Mouse (Mus musculus): ENCODE data around the gene Usp34. TPM values are rescaled to one million over a fixed set of nuclear protein-coding genes. Genes with fewer than 3 reads are reported as not detected.
"Not testable (repeated sequence)": the region's sequence is repeated elsewhere in the genome, so short reads cannot be mapped to it uniquely, and the experiment has no call there.

Usp34 gene
- polyA plus RNA-seq (2015; fragmentation: Nextera tagmentation; extraction: Ambion mirVana): 21.0 and 24.9 TPM in 2 replicates

GRCm38 (mm10) chr11:23306764-23307565, at the start of gene Usp34:
Gene Usp34, plus strand, starts transcription at chr11:23306895.
- Histone ChIP-seq H3K27ac (peak within 1 kb of the TSS; percentile 99), H3K4me2 (peak within 1 kb of the TSS; percentile 63), H3K27me3 (no peaks in the 10 kb centered on the region), H3K4me3 (peak within 1 kb of the TSS; percentile 93), H3K9ac (peak within 1 kb of the TSS; percentile 90), H3K9me3 (no peaks in the 10 kb centered on the region), H3K4me1 (peaks cover 9% of the 10 kb centered on the region), H3K36me3 (no peaks in the 10 kb centered on the region)
- peak; percentile 53; the same call in 1 of the 2 replicates for ATAC-seq (ENCODE audit: insufficient number of reproducible peaks, low FRiP score, low TSS enrichment, low read depth)
- under 1% methylated on average over 48 of the region's 80 CpGs for WGBS

- H3K27me3 ChIP-seq: no peaks in the 10 kb centered on the region
- no peak overlapping the region for H3K4me2 ChIP-seq
- no peak overlapping the region for H3K27ac ChIP-seq
- peaks cover 21% of the 10 kb centered on the region for H3K4me1 ChIP-seq
- H3K9me3 ChIP-seq: no peaks in the 10 kb centered on the region
- no peak for ATAC-seq (ENCODE audit: insufficient number of reproducible peaks, low FRiP score, low TSS enrichment, low read depth)
- no peak overlapping the region for H3K9ac ChIP-seq
- WGBS: 93% methylated on average over 4 of the region's 4 CpGs
- peaks cover 17% of the 10 kb centered on the region for H3K36me3 ChIP-seq
- H3K4me3 ChIP-seq: no peak overlapping the region
Measured at GRCm38 (mm10) chr11:23259073-23259472, 47.6 kb upstream of the Usp34 start.

DNA sequence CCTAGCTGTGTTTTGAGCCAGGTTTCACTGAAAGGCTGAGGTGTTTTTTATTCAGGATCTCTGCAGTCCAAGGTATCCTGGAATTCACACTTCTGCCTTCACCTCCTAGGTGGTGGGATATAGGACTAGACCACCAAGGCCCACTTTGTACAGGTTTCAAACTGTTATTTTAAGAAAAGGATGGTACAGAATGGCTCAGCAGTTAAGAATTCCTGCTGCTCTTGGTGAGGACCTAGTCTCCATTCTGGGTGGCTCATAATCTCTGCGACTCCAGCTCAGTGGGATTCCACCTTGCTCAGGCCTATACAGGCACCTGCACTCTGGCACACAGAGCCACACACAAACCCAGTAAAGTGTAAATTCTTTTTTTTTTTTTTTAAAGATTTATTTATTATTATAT, 47.2 kb upstream of the Usp34 start:
- Histone ChIP-seq H3K4me1 (peaks cover 20% of the 10 kb centered on the region), H3K9me3 (no peaks in the 10 kb centered on the region), H3K4me3 (no peak overlapping the region), H3K27ac (no peak overlapping the region), H3K9ac (no peak overlapping the region), H3K27me3 (no peaks in the 10 kb centered on the region), H3K36me3 (peaks cover 20% of the 10 kb centered on the region), H3K4me2 (no peak overlapping the region)
- no peak for ATAC-seq (ENCODE audit: insufficient number of reproducible peaks, low FRiP score, low TSS enrichment, low read depth)
- WGBS: 77% methylated on average over 1 of the region's 1 CpGs

DNA sequence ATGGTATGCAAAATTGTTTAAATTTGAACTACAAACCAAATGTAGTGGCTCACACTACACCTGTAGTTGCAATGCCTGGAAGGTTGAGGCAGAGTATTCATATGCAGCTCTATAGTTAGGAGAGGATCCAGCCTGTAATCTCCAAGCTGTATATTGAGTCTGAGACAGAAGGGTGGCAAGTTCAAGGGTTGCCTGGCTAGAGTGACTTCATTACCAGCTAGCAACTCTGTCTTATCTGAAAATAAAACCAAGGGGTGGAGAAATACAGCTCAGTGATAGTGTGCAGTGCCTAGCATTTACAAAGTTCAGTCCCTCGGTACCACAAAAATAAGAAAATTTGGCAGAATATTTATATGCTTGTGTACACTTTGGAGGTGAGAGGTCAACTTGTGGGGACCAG, 46.5 kb upstream of the Usp34 start:
- Histone ChIP-seq H3K36me3 (peaks cover 25% of the 10 kb centered on the region), H3K27me3 (no peaks in the 10 kb centered on the region), H3K4me3 (no peak overlapping the region), H3K27ac (no peak overlapping the region), H3K9ac (no peak overlapping the region), H3K4me1 (peaks cover 16% of the 10 kb centered on the region), H3K9me3 (no peaks in the 10 kb centered on the region), H3K4me2 (no peak overlapping the region)
- WGBS: 89% methylated on average over 1 of the region's 1 CpGs
- ATAC-seq (ENCODE audit: insufficient number of reproducible peaks, low FRiP score, low TSS enrichment, low read depth): no peak

GRCm38 (mm10) chr11:23261490-23261889, 45.2 kb upstream of the Usp34 start:
- H3K36me3 ChIP-seq: peaks cover 30% of the 10 kb centered on the region
- 73% methylated on average over 3 of the region's 3 CpGs for WGBS
- H3K9ac ChIP-seq: no peak overlapping the region
- H3K4me3 ChIP-seq: no peak overlapping the region
- no peaks in the 10 kb centered on the region for H3K9me3 ChIP-seq
- no peak overlapping the region for H3K4me2 ChIP-seq
- ATAC-seq (ENCODE audit: insufficient number of reproducible peaks, low FRiP score, low TSS enrichment, low read depth): no peak
- H3K4me1 ChIP-seq: peaks cover 16% of the 10 kb centered on the region
- no peaks in the 10 kb centered on the region for H3K27me3 ChIP-seq
- H3K27ac ChIP-seq: no peak overlapping the region

GRCm38 (mm10) chr11:23264949-23265348, 41.7 kb upstream of the Usp34 start:
- ATAC-seq (ENCODE audit: insufficient number of reproducible peaks, low FRiP score, low TSS enrichment, low read depth): no peak
- Histone ChIP-seq H3K36me3 (peaks cover 44% of the 10 kb centered on the region), H3K27ac (no peak overlapping the region), H3K4me3 (no peak overlapping the region), H3K27me3 (no peaks in the 10 kb centered on the region), H3K9ac (no peak overlapping the region), H3K4me1 (peaks cover 5% of the 10 kb centered on the region; the same call in 1 of the 2 replicates), H3K4me2 (no peak overlapping the region), H3K9me3 (no peaks in the 10 kb centered on the region)

DNA sequence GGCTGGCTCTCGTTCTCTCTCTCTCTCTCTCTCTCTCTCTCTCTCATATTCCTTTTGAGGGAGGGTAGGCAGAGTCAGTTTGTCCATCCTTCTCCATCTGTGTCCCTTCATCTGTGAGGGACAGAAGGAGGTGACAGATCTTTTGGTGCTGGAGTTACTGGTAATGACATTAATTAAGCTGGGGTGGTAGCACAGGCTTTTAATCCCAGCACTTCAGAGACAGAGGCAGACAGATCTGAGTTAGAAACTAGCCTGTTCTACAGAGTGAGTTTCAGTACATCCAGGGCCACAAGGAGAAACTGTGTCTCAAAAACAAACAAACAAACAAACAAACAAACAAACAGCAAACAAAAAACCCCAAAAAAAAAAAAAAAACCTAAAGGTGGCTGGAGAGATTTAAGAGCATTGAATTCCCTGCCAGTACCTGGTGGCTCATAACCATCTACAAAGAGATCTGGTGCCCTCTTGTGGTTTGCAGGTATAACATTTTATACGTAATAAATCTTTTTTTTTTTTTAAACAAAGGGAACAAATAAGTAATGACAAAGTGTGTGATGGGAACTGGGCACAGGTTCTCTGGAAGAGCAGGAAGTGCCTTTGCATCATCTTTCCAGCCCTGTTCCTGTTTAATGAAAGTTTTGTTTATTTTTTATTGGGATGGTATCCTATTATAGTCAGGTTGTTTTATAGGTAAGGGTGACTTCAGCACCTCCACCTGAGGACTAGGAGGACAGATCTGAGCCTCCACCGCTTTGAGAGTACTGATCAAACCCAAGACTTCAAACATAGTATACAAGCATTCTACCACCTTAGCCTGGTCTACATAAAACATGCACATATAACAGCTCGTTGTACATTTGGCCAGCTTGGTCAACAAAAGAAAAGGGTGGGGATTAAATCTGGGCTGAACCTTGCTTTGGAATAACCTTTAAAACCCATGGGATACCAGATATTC, 34.6 kb upstream of the Usp34 start:
- 77% methylated on average over 4 of the region's 4 CpGs for WGBS
- Histone ChIP-seq H3K27ac (no peak overlapping the region), H3K4me3 (no peak overlapping the region), H3K4me1 (no peaks in the 10 kb centered on the region), H3K4me2 (no peak overlapping the region), H3K9me3 (no peaks in the 10 kb centered on the region), H3K36me3 (peaks cover 66% of the 10 kb centered on the region), H3K27me3 (no peaks in the 10 kb centered on the region), H3K9ac (no peak overlapping the region)
- no peak for ATAC-seq (ENCODE audit: insufficient number of reproducible peaks, low FRiP score, low TSS enrichment, low read depth)

DNA sequence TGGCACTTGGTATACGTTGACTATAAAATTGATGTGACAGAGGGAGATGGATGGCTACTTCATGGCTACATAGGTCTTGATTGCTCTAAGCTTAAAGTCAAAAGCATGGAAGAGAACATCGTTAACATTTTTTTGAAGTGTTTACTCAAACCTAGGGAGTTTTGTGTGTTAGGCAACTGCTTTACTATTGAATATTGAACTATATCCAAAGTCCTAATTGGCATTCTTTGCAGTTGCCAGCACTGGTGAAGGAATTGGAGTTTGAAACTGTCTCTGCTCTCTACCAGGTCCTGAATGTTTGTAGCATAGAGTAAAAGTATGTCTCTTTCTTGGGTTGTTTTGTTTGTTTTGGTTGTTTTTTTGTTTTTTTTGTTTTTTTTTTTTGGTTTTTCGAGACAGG, 30.9 kb upstream of the Usp34 start:
- H3K9me3 ChIP-seq: no peaks in the 10 kb centered on the region
- no peak for ATAC-seq (ENCODE audit: insufficient number of reproducible peaks, low FRiP score, low TSS enrichment, low read depth)
- 81% methylated on average over 3 of the region's 3 CpGs for WGBS
- no peak overlapping the region for H3K4me2 ChIP-seq
- no peak overlapping the region for H3K9ac ChIP-seq
- H3K27me3 ChIP-seq: no peaks in the 10 kb centered on the region
- H3K4me1 ChIP-seq: no peaks in the 10 kb centered on the region
- peaks cover 79% of the 10 kb centered on the region for H3K36me3 ChIP-seq
- no peak overlapping the region for H3K4me3 ChIP-seq
- H3K27ac ChIP-seq: no peak overlapping the region

DNA sequence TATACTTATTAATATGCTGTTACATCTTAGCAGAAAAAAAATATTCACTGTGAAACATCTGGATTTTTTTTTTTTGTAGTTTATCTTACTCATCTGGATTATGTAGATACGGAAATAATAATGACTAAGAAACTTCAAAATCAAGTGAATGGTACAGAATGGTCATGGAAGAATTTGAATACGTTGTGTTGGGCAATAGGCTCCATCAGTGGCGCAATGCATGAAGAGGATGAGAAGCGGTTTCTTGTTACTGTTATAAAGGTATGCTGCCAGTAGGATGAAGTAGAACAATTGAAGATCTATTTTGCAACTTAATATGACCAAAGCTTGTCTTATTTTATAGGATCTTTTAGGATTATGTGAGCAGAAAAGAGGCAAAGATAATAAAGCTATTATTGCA, 22.2 kb upstream of the Usp34 start:
- no peak overlapping the region for H3K4me3 ChIP-seq
- no peak overlapping the region for H3K9ac ChIP-seq
- no peak for ATAC-seq (ENCODE audit: insufficient number of reproducible peaks, low FRiP score, low TSS enrichment, low read depth)
- no peak overlapping the region for H3K27ac ChIP-seq
- 93% methylated on average over 4 of the region's 4 CpGs for WGBS
- no peak overlapping the region for H3K4me2 ChIP-seq
- H3K4me1 ChIP-seq: no peaks in the 10 kb centered on the region
- no peaks in the 10 kb centered on the region for H3K9me3 ChIP-seq
- no peaks in the 10 kb centered on the region for H3K27me3 ChIP-seq
- peaks cover 82% of the 10 kb centered on the region for H3K36me3 ChIP-seq

GRCm38 (mm10) chr11:23288866-23289265, 17.8 kb upstream of the Usp34 start:
- H3K9me3 ChIP-seq; ATAC-seq (ENCODE audit: insufficient number of reproducible peaks, low FRiP score, low TSS enrichment, low read depth); H3K27me3 ChIP-seq; H3K9ac ChIP-seq; H3K4me1 ChIP-seq; H3K4me3 ChIP-seq; H3K4me2 ChIP-seq; H3K27ac ChIP-seq: not testable (repeated sequence)
- peaks cover 80% of the 10 kb centered on the region for H3K36me3 ChIP-seq
- WGBS: 92% methylated on average over 4 of the region's 4 CpGs

GRCm38 (mm10) chr11:23297379-23297778, 9.3 kb upstream of the Usp34 start:
- no peak for ATAC-seq (ENCODE audit: insufficient number of reproducible peaks, low FRiP score, low TSS enrichment, low read depth)
- Histone ChIP-seq H3K4me3 (no peak overlapping the region), H3K4me1 (no peaks in the 10 kb centered on the region), H3K4me2 (no peak overlapping the region), H3K27ac (no peak overlapping the region), H3K9me3 (no peaks in the 10 kb centered on the region), H3K9ac (no peak overlapping the region), H3K27me3 (no peaks in the 10 kb centered on the region), H3K36me3 (peaks cover 53% of the 10 kb centered on the region)
- 97% methylated on average over 2 of the region's 2 CpGs for whole genome bisulfite sequencing

DNA sequence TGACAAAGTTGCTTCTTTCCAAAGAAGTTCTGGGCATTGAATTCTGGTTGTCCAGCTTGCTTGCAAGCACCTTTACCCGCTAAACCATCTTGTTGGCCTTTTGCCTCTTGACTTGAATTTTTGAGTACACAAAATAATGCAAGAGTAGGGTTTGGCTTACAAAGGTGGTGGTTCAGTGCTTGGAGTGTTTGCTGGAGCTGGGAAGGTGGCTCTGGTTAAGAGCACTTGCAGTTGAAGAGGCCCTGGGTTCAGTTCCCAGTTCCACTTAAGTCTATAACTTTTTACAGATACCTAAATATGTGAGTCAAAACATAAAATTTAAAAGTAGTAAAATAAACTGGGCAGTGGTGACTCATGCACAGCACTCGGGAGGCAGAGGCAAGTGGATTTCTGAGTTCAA, 8.4 kb upstream of the Usp34 start:
- no peak for ATAC-seq (ENCODE audit: insufficient number of reproducible peaks, low FRiP score, low TSS enrichment, low read depth)
- Histone ChIP-seq H3K4me3 (no peak overlapping the region), H3K9ac (no peak overlapping the region), H3K4me1 (no peaks in the 10 kb centered on the region), H3K27me3 (no peaks in the 10 kb centered on the region), H3K9me3 (no peaks in the 10 kb centered on the region), H3K27ac (no peak overlapping the region), H3K4me2 (no peak overlapping the region), H3K36me3 (peaks cover 44% of the 10 kb centered on the region)
- WGBS: 88% methylated on average over 2 of the region's 2 CpGs
